Mouse (Mus musculus) cerebellum, adult 9-10 months (tissue): ENCODE measurements around the gene Pnp.
"Not testable (repeated sequence)": the region's sequence is repeated elsewhere in the genome, so short reads cannot be mapped to it uniquely, and the experiment has no call there.

Experiments
- DNase-seq: peaks from one replicate; pipeline ENCODE4 v3.0.0; 2022

Gene Pnp

DNA sequence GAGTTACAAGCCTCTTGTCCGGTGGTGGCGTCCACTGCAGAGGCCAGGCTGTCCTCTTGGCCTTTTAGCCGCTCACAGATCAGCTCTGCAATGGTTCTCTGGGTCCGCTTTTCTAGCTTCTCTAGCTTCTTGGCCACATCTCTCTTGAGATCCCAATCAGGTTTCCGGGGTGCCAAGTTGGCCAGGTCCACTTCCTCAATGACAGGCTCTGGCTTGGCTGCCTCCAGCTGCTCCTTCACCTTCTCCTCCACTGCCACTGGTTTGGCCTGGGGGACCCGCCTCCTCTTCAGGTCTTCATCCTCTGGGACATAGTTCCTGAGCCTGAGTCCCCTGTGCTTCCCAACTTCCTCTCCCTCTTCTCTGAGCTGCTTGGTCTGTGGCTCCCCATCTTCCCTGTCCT is 47.6 kb downstream of the Pnp start:
- DNase-seq: not testable (repeated sequence)

DNA sequence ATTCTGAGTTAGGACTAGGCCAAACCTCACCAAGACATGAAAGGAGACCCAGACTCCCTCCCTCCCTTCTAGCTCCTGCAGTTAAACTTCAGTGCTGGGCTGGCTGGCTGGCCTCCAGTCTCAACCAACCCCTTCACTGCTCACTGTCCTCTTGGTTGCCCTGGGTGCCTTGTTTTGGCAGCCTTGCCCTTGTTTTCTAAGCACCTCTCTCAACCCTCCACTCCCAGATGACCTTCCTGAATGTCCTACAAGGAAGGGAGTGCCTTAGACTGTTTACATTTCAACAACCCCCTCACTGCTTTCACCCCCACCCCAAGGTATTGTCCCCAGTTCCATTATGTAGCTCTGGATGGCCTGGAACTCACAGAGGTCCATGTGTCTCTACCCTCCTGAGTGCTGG is 48.7 kb downstream of the Pnp start:
- no peak for DNase-seq

DNA sequence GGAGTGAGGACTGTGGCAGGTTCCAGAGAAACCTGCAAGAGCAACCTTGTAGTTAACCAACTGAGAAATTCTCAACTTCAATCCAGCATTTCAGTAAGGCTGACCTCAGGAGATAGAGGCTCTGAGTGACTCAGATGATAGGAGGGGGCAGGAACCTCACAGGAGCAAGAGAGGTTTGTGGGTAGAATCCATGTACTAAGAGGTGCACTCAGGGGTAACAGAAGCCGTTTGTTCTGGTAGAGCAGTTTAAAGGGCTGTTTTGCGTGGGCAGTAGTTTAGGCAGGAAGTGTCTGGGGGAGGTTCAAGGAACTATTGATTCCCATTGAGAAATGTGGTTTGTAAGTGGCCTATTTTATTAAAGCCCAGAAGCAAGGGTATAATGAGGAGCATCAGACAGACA is 50.3 kb downstream of the Pnp start:
- no peak for DNase-seq

DNA sequence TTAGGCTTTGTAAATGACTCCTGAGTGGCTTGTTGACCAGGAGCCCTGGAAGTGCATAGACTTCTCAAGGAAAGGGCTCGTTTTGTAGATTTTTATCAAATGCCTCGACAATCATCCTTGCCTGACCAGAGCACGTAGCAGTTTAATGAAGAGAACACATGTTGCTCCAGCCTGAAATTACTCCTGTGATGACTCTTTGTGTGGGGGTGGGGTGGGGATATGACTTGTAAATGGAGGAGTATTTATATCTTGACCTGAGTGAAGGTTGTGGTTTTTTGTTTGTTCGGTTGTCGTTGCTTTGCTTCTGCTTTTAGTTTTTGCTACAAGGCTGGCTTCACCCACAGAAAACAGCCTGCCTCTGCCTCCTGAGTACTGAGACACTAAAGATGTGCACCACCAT is 51.0 kb downstream of the Pnp start:
- no peak for DNase-seq

DNA sequence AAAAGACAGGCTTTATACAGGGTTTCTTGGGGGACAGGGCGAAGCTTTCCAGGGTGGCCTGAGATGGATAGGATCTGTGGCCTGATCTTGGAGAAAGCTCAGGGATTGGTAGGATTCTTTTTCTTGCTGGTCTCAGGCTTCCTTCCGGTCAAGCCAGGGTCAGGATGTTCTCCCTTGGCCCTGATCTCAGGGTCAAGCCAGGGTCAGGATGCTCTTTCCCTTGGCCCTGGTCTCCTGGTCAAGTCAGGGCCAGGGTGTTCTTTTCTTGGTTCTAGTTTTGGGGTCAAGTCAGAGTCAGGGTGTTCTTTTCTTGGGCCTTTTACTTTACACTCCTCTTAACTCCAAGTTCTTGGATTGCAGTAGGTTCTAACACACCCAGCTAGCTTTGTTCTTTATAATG is 56.8 kb downstream of the Pnp start:
- no peak for DNase-seq

DNA sequence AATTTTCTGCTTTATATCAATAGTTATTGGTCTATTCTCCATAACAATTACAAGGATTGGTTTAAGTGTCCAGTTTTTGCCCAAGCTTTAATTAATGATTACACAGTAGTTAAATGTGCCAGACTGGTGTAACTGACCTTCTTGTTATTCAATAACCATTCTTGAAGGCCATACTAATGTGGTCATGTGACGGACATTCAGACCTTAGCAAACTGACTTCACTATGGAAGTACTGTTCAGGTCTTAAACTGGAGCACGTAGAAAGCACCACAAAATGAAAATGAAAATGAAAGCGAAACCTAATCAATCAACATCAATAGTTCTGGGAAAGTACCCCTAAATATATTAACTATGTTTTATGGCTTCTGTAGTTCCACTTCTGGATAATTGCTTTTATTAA is 60.2 kb downstream of the Pnp start:
- no peak for DNase-seq

DNA sequence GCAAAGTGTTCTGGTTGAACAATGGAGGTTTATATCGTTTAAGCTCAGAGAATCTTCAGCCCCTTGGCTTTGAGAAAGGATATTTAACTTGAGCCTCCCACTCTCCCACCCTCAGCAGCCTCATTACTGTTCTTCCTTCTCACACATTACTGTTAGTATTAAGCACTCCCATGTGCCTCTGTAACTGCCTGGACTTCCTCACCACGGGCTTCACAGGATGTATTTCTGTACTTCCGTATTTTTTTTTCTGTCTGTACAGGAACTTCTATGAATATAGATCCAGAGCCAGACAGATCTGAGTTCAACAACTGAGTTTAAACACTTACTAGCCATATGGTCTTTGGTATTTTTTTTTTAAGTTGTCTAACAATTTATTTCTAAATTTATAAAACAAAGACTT is 66.2 kb downstream of the Pnp start:
- DNase-seq: no peak

DNA sequence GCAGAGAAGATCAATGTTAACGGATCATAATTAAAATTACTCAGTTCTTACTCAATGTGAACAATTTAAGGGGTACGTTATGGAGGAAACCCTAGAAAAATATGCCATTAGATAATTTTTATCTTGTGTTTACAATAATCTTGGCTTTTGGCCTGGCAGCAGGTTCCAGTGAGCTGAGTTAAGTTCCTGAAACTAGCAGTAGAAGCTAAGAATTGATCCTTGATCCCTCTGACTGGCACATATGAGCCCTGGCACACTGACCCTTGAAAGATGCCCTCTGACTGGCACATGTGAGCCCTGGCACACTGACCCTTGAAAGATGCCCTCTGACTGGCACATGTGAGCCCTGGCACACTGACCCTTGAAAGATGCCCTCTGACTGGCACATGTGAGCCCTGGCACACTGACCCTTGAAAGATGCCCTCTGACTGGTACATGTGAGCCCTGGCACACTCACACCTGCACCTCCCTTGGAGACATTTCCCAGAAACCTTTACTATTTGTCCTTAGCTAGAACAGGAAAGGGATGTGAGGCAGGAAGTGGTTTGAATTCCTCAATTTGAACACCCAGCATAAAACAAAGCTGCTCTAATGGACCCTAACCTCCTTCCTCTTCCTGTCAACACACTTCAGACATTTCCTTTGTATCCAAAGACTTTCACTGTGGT is 67.3 kb downstream of the Pnp start:
- DNase-seq: no peak

DNA sequence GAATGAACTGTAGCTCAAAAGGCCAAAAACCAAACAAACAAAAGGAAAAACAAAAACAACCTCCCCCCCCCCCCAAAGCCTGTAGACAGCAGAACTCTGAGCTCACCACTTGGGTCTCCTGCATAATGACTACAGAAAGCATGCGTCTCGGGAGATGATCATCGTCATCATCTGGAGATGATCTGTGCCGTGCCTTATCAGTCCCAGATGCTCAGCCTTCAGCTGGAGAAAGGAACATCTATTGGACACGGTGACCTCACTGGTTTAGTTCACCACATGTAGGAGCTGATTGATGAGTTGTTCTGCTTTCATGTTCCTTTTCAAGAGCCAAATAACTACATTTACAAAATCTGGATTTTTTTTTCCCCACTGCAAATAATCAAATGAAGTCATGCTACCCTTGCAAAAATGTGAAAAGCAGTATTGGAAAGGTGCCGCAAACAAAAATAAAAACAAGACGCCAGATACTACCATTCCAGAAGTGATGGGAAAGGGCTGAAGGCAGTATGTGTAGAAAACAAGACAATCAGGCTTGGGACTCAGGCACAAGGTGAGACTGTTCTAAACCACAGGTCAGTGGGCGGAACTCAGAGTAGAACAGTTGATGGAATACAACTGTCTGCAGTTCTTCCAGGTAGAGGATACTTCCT is 76.4 kb downstream of the Pnp start, which contains the start of gene Rnase10:
Rnase10 (plus strand) TSS at position 600 of the 650 bp plus-strand sequence.
- no peak for DNase-seq

DNA sequence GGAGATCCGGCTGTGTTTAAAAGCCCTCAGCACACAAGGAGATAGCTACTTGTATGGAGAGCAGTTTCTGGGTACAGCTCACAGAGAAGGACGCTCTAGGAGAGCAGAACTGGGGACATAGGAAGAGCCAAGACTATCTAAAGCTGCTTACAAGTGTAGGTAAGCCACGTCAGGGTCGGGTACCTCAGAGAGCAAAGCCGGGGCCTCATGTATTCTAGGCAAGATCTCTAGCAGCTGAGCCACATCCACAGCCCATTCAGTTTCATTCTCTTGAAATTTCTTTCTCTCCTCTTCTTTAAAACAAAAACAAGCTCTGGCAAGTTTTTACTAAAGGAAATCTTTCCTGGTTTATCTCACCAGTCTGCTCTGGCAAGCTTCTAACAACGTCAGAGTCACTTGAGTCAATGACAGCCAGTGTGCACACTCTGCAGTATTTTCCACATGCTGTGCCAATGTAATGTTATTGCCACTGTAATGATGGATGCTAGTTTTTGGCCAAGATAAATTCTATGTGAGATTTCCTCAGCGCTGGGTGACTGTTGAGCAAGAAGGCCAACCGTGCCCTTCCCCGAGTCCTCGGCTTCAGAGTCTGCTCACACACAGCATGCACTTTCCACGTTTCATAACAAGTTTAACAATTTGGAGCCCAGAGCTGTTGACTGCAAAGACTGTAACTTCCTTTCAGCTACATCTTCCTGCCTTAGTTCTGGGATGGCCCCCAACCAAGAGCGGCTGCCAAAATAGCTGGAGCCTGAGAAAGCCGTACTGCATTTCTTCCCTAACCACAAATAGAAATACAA is 77.2 kb downstream of the Pnp start:
- no peak for DNase-seq

DNA sequence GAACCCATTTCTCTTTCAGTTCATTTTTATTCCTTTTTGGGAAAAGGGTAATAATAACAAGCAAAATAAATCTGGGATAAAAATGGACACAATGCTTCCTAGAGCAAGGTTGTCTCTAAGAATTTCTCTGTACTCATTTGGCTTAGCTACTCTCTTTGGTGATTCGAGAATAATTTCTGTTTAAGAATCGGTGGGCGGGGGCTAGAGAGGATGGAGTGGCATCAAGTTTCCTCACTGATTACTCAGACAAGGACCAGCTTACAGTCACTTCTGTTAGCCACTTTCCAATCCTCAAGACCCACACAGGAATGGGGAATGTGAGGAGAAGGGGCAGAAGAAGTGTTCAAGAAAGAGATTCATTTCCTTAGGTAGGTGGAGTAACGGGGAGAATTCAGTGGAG is 77.9 kb downstream of the Pnp start:
- no peak for DNase-seq

DNA sequence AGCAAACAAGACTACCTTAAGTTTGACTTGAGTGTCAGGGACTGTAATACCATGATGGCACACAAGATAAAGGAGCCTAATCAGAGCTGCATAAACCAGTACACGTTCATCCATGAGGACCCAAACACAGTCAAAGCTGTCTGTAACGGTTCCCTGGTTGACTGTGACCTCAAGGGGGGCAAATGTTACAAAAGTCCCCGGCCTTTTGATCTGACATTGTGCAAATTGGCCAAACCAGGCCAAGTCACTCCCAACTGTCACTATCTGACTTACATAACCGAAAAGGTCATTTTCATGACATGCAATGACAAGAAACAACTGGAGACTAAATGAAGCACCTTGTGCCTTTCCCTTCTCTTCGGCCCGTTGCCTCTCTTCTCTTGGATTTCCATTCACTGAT is 78.7 kb downstream of the Pnp start:
- DNase-seq: no peak

DNA sequence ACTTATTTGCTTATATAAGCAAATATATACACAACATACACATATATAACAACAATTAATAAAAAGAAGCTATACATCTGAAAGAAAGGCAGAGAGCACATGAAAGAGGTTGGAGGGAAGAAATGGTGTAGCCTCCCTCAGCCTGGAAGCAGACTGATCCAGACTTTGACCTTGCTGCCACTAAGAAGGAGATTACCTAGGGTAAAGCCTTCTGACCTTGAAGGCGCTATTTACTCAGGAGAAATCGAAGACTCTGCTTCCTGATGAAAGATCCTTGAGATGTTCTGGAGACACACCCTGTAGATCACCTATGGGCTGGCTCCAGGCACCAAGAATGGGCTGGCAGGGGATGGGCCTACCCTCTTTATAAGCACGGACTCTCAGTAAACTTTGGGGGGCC is 83.8 kb downstream of the Pnp start:
- DNase-seq: not testable (repeated sequence)
